Comparison of ENCODE assay signal across 9 mouse cellular contexts in genomic region chr2:172282071-172282710, GRCm38 (mm10). TPM values are rescaled to one million over a fixed set of nuclear protein-coding genes. Genes with fewer than 3 reads are reported as not detected.
DNase-seq lines count a peak whose midpoint lies in the region; ATAC-seq lines count a peak whose summit lies in the region.
"Had no signal": no experiment of that assay in that cellular context is flagged by ENCODE, and none has a peak within 500 bp of the region (broad histone marks: within the 10 kb centered on the region; RNA-seq: fewer than 3 reads in every experiment).

No protein-coding gene starts in this region.

- no peak for ATAC-seq in cerebellum, adult (ENCODE audit: insufficient number of reproducible peaks, low FRiP score, low TSS enrichment)
- no peak for ATAC-seq in liver, embryonic 12.5 days

- WGBS in liver, embryonic 12.5 days (ENCODE audit: insufficient replicate concordance) = 76% methylated on average over 19 of the region's 19 CpGs

- peak; percentile 2 for DNase-seq in cerebellum, adult 9-11 months
- peak; percentile 19 to 62 for DNase-seq in urinary bladder, postnatal 4 days (ENCODE audit: low spot score in 2 of 2)
- no peak for DNase-seq in urinary bladder, adult 18-20 months (ENCODE audit: low spot score in 2 of 2)
- peak; percentile 22 for DNase-seq in layer of hippocampus, adult 9-11 months
- DNase-seq in spleen, adult 12 weeks (ENCODE audit: low spot score) = no peak
- DNase-seq in liver = no peak

- no peaks in the 10 kb centered on the region; the same call in 1 of the 2 replicates for H3K27me3 ChIP-seq in liver, embryonic 12.5 days (replicated peaks)

- no peak overlapping the region for H3K4me2 ChIP-seq in liver, embryonic 12.5 days

- H3K4me1 ChIP-seq in liver, embryonic 12.5 days = peaks cover 15% of the 10 kb centered on the region

- H3K9me3 ChIP-seq in liver, embryonic 12.5 days (replicated peaks) = no peaks in the 10 kb centered on the region

- H3K4me3 ChIP-seq in liver, embryonic 12.5 days = no peak overlapping the region

- no peak overlapping the region for H3K27ac ChIP-seq in liver, embryonic 12.5 days

- H3K9ac ChIP-seq in liver, embryonic 12.5 days = no peak overlapping the region

- H3K36me3 ChIP-seq in liver, embryonic 12.5 days = no peaks in the 10 kb centered on the region

RNA-seq across cellular contexts. Expression of gene Mc3r, which starts 33.9 kb away (rescaled TPM):
- 0.05 and 0.12 TPM in 2 replicates for polyA plus RNA-seq in liver, embryonic 12.5 days (2016; fragmentation: Nextera tagmentation; extraction: Ambion mirVana)
- polyA plus RNA-seq: heart, embryonic 16.5 days had no signal

Comparison
In these comparisons a context has a peak if more than half of its experiments do, and no peak if none do; other contexts are left out.
1. DNase-seq: peak in cerebellum, adult 9-11 months (single experiment), urinary bladder, postnatal 4 days (2 of 2) and layer of hippocampus, adult 9-11 months (single experiment); none in urinary bladder, adult 18-20 months (0 of 2), spleen, adult 12 weeks (single experiment) and liver (single experiment).